Mouse (Mus musculus) layer of hippocampus, postnatal 25 days (tissue): Measurements from ENCODE around the gene Ccdc189. TPM values are rescaled to one million over a fixed set of nuclear protein-coding genes. Genes with fewer than 3 reads are reported as not detected.

ENCODE experiments used
- total RNA-seq, 2 experiments: library from RNA; stranded (reverse); gene quantifications; 2 replicates each; pipeline ENCODE4 v1.2.3; 2021

Gene Ccdc189
- total RNA-seq, 2 experiments from 2014 or later, result 10.0 to 11.1 TPM

Other genes with a start within 250 kb of the Ccdc189 start
- gene Zfp768, start 243.0 kb downstream of the Ccdc189 start, total RNA-seq, result 10 to 100 TPM; 11.5 to 11.8 TPM
- gene Zfp747, start 212.5 kb downstream of the Ccdc189 start, total RNA-seq, result 1 to 10 TPM; 6.0 to 6.3 TPM
- gene 9130019O22Rik, start 201.4 kb downstream of the Ccdc189 start, total RNA-seq, result 1 to 10 TPM; 3.9 to 4.0 TPM
- 1 to 10 TPM; 7.9 to 9.0 TPM for gene E430018J23Rik, start 195.0 kb downstream of the Ccdc189 start, total RNA-seq
- 1 to 10 TPM; 3.7 to 4.0 TPM for gene Zfp764, start 181.8 kb downstream of the Ccdc189 start, total RNA-seq
- 10 to 100 TPM; 12.4 to 14.9 TPM for gene Zfp688, start 166.5 kb downstream of the Ccdc189 start, total RNA-seq
- gene Zfp689, start 139.4 kb downstream of the Ccdc189 start, total RNA-seq, result 1 to 10 TPM; 6.6 to 6.7 TPM
- gene Prr14, start 129.0 kb downstream of the Ccdc189 start, total RNA-seq, result 10 to 100 TPM; 26.4 to 33.9 TPM
- gene Fbrs, start 109.4 kb downstream of the Ccdc189 start, total RNA-seq, result 10 to 100 TPM; 50.9 to 65.3 TPM
- gene Srcap, start 76.6 kb downstream of the Ccdc189 start, total RNA-seq, result 100 to 1,000 TPM in 1 of 2 experiments, 10 to 100 TPM in 1; 88.9 to 125 TPM
- gene Gm42715, start 69.0 kb downstream of the Ccdc189 start, total RNA-seq, result 1 to 10 TPM; 6.0 to 9.2 TPM
- 1 to 10 TPM in 1 of 2 experiments, not detected in 1; 1.8 TPM for gene Tmem265, start 27.2 kb downstream of the Ccdc189 start, total RNA-seq
- 10 to 100 TPM; 77.2 to 82.3 TPM for gene Phkg2, start 15.3 kb downstream of the Ccdc189 start, total RNA-seq
- gene Rnf40, start 172 bp upstream of the Ccdc189 start, total RNA-seq, result 10 to 100 TPM; 67.2 to 80.8 TPM
- gene Zfp629, start 27.2 kb upstream of the Ccdc189 start, total RNA-seq, result 10 to 100 TPM; 21.3 to 23.3 TPM
- 10 to 100 TPM; 24.0 to 25.7 TPM for gene Bcl7c, start 120.3 kb upstream of the Ccdc189 start, total RNA-seq
- gene Ctf1, start 124.1 kb upstream of the Ccdc189 start, total RNA-seq, result 1 to 10 TPM; 2.4 TPM
- gene Ctf2, start 143.6 kb upstream of the Ccdc189 start, total RNA-seq, result not detected
- 10 to 100 TPM; 63.4 to 66.7 TPM for gene Fbxl19, start 155.9 kb upstream of the Ccdc189 start, total RNA-seq
- gene Orai3, start 181.2 kb upstream of the Ccdc189 start, total RNA-seq, result 10 to 100 TPM; 28.7 to 33.2 TPM
- 10 to 100 TPM; 35.1 to 50.0 TPM for gene Setd1a, start 188.1 kb upstream of the Ccdc189 start, total RNA-seq
- gene Gm49388, start 197.0 kb upstream of the Ccdc189 start, total RNA-seq, result 1 to 10 TPM; 3.7 to 5.7 TPM
- 1 to 10 TPM; 4.5 to 5.3 TPM for gene Hsd3b7, start 212.0 kb upstream of the Ccdc189 start, total RNA-seq
- 10 to 100 TPM; 59.9 to 62.5 TPM for gene Stx4a, start 235.7 kb upstream of the Ccdc189 start, total RNA-seq
- 100 to 1,000 TPM; 329 to 362 TPM for gene Stx1b, start 236.0 kb upstream of the Ccdc189 start, total RNA-seq